Mouse (Mus musculus) midbrain, embryonic 15.5 days (tissue): ENCODE measurements at regions not wholly inside any gene's neighbourhood (a gene's known extent, or its start where the extent isn't known, plus 50 kb on each side); places are given as distances from the start of the nearest gene placed in this dataset.

ENCODE experiments used
- ATAC-seq: fragments of 200-750 bp; cut with Nextera tagmentation; replicated peaks from 2 replicates; pipeline ENCODE4 v1.8.0; 2017; ENCODE audit warnings: moderate TSS enrichment
- H3K27ac ChIP-seq: fragments of 300-500 bp; sonication (generic); 2 replicates; pipeline ENCODE4 v1.5.1; 2015; ENCODE audit warnings: mild to moderate bottlenecking, inconsistent platforms
- H3K27me3 ChIP-seq: fragments of 300-500 bp; sonication (generic); replicated peaks from 2 replicates; pipeline ENCODE4 v1.6.1; 2015; ENCODE audit warnings: inconsistent platforms
- H3K36me3 ChIP-seq: fragments of 300-500 bp; sonication (generic); replicated peaks from 2 replicates; pipeline ENCODE4 v1.6.1; 2015; ENCODE audit warnings: inconsistent platforms
- H3K4me1 ChIP-seq: fragments of 300-500 bp; sonication (generic); 2 replicates; pipeline ENCODE4 v1.6.1; 2015; ENCODE audit warnings: inconsistent platforms
- H3K4me2 ChIP-seq: fragments of 300-500 bp; sonication (generic); 2 replicates; pipeline ENCODE4 v1.6.1; 2015; ENCODE audit warnings: inconsistent platforms, mild to moderate bottlenecking, moderate library complexity
- H3K4me3 ChIP-seq: fragments of 300-500 bp; sonication (generic); 2 replicates; pipeline ENCODE4 v1.5.1; 2015; ENCODE audit warnings: mild to moderate bottlenecking, inconsistent platforms
- H3K9ac ChIP-seq: fragments of 300-500 bp; sonication (generic); 2 replicates; pipeline ENCODE4 v1.6.1; 2015; ENCODE audit warnings: mild to moderate bottlenecking, inconsistent platforms
- H3K9me3 ChIP-seq: fragments of 300-500 bp; sonication (generic); 2 replicates; pipeline ENCODE4 v1.6.1; 2016; ENCODE audit warnings: inconsistent platforms
- WGBS: fragments of 180-500 bp; shearing (Covaris S2); methylation state at CpG from one replicate; pipeline ENCODE4 v1.1.7; 2015; ENCODE audit warnings: mixed read lengths; 5-methylcytosine and 5-hydroxymethylcytosine counted together

GRCm38 (mm10) chr4:18169855-18170508, 1435.3 kb upstream of the Gm12353 start:
- WGBS, result 82% methylated on average over 4 of the region's 4 CpGs
- no peak for ATAC-seq

GRCm38 (mm10) chr4:18170862-18171261, 1434.4 kb upstream of the Gm12353 start:
- Histone ChIP-seq H3K4me2 (no peak overlapping the region), H3K9ac (no peak overlapping the region)
- WGBS, result 83% methylated on average over 2 of the region's 2 CpGs

More at GRCm38 (mm10) chr4:18169855-18170508, 1435.3 kb upstream of the Gm12353 start:
- Histone ChIP-seq H3K27me3 (no peaks in the 10 kb centered on the region), H3K27ac (no peak overlapping the region), H3K4me2 (no peak overlapping the region), H3K9ac (no peak overlapping the region), H3K4me1 (no peaks in the 10 kb centered on the region), H3K4me3 (no peak overlapping the region), H3K36me3 (no peaks in the 10 kb centered on the region), H3K9me3 (no peaks in the 10 kb centered on the region)

GRCm38 (mm10) chr4:18180870-18181447, 1424.3 kb upstream of the Gm12353 start:
- Histone ChIP-seq H3K36me3 (no peaks in the 10 kb centered on the region), H3K4me2 (no peak overlapping the region), H3K27ac (no peak overlapping the region), H3K4me1 (0 out of 2 replicates have a peak, but pooled peaks cover 3% of the 10 kb centered on the region), H3K27me3 (no peaks in the 10 kb centered on the region), H3K9ac (no peak overlapping the region), H3K9me3 (no peaks in the 10 kb centered on the region), H3K4me3 (no peak overlapping the region)
- peak; percentile 77 for ATAC-seq
- WGBS, result 64% methylated on average over 7 of the region's 7 CpGs

More at GRCm38 (mm10) chr4:18170862-18171261, 1434.4 kb upstream of the Gm12353 start:
- H3K27me3 ChIP-seq, result no peaks in the 10 kb centered on the region
- H3K27ac ChIP-seq, result no peak overlapping the region
- H3K4me3 ChIP-seq, result no peak overlapping the region
- ATAC-seq, result no peak
- H3K36me3 ChIP-seq, result no peaks in the 10 kb centered on the region
- H3K4me1 ChIP-seq, result no peaks in the 10 kb centered on the region
- H3K9me3 ChIP-seq, result no peaks in the 10 kb centered on the region
